Mouse (Mus musculus) heart, adult 8-10 months (tissue): ENCODE data around the gene Etfbkmt. TPM values are rescaled to one million over a fixed set of nuclear protein-coding genes. Genes with fewer than 3 reads are reported as not detected.
"Not testable (repeated sequence)": the region's sequence is repeated elsewhere in the genome, so short reads cannot be mapped to it uniquely, and the experiment has no call there.

Experiments
- DNase-seq: peaks from one replicate; pipeline ENCODE4 v3.0.0; 2022; ENCODE audit warnings: low spot score
- total RNA-seq, 4 experiments: library from RNA; stranded (reverse); gene quantifications; 2 replicates each; pipeline ENCODE4 v1.2.4; 2022

Etfbkmt gene
- 10 to 100 TPM; 22.4 to 38.4 (median 26.6) TPM for total RNA-seq

DNA sequence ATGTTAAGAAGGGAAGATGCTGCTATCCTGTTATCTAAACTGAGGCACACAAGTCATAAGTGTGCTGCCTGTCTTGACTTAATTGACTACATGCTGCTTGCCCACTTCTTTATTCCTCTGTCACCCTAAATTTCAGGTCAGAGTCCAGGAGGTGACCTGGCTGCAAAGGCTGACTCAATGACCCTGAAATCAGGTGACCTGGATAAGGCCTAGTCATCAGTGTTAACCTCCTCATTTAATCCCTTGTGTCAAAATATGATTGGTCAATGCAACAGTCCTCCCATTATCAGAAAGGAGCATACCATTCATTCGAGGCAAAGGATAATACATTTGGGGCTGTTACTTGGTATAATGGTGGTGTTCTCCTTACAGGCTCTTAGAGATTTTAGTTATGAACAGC lies at the start of gene Etfbkmt:
Gene Etfbkmt, plus strand, starts transcription at position 379 of the 400 bp plus-strand sequence.
- no peak for DNase-seq

DNA sequence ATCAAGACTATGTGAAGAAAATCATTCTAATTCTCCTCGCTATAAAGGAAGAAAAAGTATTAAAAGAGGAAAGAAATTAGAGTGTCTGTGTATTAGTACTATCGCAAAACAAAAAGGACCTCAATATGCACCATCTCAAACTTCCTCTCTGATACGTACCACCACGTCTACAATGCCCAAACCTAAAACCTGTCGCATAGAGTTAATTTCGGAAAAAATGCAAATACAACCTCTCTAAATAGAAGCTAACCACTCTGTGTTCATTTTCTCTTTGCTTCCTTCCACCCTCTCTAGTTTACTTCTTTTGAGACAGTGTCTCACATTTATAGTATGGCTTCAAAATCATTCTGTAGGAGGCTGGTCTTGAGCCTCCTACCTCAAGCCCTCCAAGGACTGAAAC lies 47.2 kb upstream of the Etfbkmt start:
- DNase-seq = no peak

DNA sequence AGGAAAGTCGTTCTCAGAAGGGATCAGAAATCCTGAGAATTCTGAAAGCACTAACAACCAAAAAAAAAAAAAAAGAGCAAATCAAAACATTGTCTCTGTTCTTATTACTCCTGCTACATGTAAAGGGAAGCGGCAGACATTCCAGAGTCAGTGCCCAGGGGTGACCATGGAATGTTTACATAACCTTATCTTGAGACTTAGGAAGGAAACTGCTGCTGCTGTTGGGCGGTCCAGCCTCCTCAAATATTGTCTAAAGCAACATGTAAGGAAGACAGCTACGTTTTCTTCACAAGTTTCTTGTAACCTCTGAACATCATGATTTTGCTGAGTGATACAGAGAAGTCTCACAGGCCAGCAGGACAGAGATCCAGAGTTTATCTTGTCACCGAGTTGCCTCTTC lies 46.2 kb upstream of the Etfbkmt start:
- peak; percentile 46 for DNase-seq

DNA sequence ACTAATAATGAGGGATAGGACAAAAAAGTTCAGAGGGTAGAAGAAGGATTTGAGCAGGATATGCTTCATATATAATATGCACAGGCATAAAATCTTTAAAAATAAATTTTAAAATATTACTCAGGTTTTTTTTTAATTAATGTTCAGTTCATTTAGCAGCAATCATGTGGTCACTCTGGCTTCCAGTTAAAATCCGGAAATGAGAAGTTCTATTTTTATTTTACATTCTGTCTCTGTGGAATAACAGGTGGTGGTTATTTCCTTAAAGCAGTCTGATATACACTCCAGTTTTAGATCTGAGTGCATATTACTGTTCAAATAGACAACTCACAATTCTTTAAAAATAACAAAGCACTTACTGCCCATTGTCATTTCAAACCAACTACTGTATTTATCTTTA lies 45.1 kb upstream of the Etfbkmt start:
- no peak for DNase-seq

DNA sequence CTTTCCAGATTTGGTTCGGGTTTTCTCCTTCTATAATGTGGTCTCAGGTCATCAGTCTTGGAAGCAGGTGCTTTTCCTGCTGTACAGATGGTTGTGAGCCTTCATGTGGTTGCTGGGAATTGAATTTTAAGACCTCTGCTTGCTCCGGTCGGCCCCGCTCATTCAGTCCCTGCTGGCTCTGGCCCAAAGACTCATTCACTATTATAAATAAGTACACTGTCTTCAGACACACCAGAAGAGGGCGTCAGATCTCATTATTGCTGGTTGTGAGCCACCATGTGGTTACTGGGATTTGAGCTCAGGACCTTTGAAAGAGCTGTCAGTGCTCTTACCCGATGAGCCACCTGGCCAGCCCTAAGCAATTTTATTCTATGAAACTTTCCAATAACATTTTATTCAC lies 44.3 kb upstream of the Etfbkmt start:
- DNase-seq = peak; percentile 24

DNA sequence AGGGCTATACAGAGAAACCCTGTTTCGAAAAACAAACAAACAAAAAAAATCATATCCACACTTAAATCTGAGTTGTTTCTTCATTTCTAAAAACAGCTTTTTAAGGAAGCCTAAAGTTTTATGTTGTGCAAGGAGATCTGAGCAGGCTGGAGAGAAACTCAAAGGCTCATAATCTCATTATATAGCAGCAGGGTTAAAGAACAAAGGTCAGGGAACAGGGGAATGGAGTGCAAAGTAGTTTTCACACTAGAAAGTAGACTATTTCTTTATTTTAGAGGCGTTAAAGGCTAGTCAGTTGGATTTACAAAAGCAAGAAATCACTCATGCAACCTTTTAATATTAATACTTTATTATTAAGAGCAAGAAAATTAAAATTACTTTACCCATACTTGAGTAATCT lies 43.4 kb upstream of the Etfbkmt start:
- DNase-seq = no peak

DNA sequence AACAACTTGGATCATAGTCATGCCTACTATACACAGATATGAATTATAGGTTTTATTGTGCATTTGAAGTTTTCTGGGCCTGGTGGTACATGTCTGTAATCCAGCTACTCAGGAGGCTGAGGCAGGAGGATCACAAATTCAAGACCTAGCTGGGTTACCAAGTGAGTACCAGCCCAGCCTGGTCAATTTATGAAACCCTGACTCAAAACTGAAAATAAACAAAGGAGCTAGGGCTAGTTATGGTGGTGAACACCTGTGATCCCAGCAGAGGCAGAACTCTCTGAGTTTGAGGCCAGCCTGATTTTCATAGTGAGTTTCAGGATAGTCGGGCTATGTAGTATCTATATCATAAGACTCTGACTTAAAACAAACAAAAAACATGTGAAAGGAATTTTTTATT lies 42.4 kb upstream of the Etfbkmt start:
- DNase-seq = no peak

DNA sequence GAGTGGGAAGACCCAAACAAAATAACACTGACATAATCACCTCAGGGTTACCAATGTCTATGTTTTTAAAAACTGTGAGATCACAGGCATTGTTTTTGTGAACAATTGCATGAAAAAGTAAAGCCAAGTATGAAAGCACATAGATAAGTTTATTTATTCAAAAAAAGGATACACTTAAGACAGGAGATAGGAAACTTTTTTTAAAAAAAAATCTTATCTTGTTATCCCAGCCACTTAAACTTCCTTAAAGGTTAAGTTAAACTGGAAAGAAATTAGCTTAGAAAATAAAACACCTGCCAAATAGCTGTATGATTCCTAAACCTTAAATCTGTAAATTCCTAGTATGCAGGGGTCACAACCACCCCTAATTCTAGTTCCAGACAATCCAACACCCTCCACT lies 40.7 kb upstream of the Etfbkmt start:
- DNase-seq = no peak

DNA sequence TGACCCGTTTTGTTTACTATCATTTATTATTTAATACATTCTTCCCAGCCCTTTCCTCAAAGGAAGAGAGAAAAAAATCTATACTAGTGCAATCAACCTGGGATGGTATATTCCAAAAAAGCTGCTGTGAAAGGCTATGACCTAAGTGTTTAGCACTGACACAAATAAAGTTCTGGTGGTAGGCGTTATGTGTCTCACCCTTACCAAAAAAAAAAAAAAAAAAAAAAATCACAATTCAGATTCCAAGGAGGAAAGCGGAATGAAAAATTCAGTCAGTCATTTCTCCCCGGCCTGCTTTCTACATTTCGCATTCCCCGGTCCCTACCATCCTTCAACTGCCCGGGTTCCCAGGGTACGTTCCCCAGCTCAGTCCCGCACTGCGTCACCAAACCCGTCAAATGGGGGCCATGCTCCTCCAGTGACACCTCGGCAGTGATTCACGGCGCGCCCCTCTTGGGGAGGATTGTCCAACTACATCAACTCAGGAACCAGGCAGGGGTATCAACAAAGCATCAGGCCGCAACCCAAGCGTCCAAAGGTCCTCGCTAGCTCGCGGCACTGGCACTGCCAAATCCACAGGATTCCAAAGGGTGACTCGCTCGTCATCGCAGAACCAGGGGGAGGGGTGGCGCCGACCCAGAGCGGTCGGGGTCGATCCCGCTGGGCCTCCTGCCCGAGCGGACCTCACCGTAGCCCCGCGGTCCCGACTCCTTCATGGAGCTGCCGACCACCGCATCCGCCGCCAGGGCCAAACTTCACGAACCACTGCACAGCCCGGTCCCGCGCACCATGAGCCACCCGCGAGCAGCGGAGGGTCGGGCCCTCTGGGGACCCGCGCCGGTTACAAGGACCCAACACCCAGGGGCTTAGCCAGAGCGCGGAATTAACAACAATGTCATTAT lies 39.2 kb upstream of the Etfbkmt start:
- peak; percentile 51 for DNase-seq

DNA sequence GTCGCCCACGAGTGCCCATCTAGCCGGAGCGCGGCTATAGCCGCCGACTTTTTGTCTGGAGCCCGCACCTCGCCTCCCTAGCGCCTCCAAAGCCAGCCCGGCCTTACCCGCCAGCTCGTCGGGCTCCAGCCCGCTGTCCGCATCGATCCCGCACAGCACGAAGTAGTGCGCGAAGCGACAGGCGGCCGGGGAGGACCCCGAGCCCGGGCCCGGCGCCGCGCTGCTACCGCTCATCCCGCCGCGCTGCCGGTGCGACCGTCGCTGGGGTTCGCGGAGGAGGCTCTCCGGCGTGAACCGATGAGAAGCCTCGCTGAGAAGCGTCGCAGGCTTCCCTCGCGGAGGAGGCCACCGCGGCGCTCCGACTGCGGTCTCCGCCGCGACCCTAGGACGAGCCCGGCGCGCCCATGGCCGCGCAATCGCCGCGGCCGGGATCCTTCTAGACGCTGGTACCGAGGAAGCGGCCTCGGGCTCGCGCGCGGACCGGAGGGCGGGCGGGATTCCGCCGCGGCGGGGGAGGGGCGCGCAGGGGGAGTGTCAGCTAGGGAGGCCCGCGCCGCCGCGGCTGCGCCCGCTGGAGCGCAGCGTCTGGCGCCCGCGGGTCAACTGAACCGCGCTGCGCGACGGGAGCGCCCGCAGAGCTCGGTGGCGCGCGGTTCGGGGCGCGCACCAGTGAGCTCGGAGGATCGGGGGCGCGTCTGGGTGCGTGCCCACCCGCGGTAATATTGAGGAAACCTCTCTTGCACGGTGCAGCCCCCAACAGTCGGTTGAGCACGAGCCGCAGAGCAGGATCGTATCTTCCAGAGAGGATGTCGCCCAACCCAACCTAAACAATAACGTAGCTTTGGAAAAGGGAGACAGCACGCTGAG lies 38.3 kb upstream of the Etfbkmt start, which contains the start of gene Dennd5b:
Gene Dennd5b, minus strand, starts transcription at position 605 of the 867 bp plus-strand sequence.
- DNase-seq = peak; percentile 84

DNA sequence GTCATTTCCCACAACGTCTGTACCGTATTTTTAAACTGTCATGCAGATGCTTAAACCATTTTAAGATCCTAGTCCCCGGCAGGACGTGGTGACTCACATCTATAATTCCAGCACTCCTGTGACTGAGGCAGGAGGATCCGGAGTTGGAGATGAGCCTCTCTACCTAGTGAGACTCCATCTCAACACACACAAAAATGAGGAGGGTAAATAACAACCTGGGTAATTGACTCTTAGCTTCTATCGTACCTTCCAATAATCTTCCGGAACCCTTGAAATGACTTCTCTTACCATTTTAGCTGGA lies 37.8 kb upstream of the Etfbkmt start:
- DNase-seq = no peak

DNA sequence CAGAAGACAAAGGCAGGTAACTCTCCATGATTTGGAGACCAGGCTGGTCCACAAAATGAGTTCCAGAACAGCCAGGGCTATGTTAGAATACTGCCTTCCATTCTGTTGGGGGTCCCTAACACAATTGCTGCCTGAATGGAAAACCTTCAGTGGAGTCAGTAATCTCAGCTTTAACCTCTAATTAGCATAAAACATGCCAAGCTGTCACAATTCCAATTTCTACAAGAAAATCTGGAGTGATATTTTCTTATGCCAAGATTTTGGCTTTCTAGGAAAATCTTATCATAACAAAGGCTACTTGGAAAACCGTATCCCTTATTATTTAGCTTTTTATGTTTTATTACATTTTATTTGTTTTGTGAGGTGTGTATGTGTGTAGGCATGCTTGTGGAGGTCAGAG lies 36.2 kb upstream of the Etfbkmt start:
- no peak for DNase-seq

DNA sequence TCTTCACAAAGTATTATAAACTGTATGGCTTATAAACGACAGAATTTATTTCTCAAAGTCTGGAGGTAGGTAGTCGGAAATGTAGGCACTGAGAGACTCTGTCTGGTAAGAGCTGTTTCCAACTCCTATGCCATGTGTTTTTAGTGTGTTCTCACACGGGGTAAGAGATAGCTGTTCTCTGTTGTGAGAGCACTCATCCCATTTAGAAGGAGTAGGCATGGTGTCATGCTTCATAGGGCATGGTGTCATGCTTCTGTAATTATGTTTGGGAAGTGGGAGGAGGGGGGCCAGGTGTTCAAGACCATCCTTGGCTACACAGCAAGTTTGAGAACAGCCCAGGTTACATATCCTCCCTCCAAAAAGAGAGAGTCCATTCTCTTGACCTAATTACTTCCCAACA lies 32.0 kb upstream of the Etfbkmt start:
- no peak for DNase-seq

DNA sequence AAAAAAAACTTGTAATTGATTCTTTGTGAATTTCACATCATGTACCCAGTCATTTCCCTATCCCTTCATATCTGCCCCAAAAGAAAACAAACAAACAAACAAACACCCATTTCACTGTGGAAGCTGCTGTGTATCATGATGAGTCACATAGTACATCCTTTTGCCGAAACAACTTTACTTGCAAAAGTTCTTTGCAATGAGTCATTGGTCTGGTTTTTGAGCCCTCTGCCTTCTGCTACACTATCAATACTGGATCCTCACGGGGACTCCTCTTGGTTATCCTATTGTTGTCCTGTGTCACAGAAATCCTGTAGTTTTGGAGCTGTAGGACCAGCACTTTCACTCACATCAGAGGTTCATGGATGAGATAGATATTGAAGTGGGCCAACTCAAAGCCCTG lies 30.7 kb upstream of the Etfbkmt start:
- DNase-seq = no peak

DNA sequence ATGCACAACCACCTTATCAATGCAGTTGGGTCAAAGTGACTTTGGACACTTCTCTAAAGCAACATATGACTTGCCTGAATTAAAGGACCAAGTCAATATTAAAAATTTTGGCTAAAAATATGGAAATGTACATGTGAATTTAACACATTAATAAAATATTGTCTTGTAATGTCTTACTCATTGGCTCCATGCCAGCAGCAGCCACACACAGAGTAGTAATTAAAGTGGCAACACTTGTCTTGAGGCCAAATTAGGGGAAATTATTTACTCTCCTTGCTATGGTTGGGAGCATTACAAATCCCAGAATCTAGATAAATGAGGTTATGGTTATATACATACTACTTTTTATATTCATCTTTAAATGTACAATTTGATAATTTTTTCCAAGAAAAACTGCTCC lies 22.7 kb upstream of the Etfbkmt start:
- no peak for DNase-seq

DNA sequence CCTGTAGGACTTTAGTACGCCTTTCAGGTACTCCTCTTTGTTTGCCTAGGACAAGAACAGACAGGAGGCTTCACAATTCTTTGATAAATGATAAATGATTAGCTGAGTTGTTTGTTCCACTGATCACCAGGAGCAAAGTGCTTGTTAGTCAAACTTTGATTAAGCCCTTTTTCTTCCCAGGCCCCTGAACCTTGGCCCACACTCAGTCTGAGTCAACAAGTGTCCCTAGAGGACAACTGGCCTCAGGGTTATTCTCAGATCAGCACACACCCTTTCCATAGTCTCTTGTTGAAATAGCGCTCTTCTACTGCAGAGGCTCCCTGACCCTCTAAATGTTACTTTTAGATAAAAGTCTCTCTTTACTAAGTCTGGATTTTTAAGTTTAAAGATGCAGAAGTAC lies 20.7 kb upstream of the Etfbkmt start:
- peak; percentile 73 for DNase-seq

DNA sequence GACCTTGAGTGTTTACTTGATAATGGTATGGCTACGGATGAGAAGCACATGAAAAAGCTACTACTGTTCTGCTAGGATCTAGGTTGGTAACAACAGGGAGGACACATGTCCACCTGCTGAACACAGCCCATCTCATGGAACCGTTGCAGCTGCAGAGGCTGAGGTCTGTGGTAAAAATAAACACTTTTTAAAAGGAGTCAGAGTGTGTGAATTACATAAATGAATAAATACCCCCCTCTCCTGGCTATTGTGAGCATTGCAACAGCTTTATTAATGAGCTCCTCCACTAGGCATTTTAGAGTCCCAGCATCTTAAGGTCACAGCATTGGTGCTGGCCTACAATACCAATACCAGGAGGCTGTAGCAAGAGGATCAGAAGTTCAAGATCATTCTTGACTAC lies 19.8 kb upstream of the Etfbkmt start:
- DNase-seq = peak; percentile 86

DNA sequence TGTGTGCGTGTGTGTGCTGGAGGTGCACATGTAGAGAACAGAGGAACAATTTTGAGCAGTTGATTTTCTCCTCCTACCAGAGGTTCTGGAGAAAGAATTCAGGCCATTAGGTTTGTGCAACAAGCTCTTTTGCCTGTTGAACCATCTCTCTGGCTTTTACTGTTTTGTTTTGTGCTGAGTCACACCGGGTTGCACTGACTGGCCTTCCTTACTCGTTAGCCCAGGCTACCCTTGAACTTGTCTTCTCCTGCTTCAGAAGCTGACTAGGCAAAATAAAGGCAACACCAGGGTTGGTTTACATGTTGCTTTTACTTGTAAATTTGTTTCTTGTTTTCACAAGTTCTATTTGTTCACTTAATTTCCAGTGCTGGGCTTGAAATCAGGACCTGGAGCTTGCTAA lies 16.6 kb upstream of the Etfbkmt start:
- DNase-seq = no peak

DNA sequence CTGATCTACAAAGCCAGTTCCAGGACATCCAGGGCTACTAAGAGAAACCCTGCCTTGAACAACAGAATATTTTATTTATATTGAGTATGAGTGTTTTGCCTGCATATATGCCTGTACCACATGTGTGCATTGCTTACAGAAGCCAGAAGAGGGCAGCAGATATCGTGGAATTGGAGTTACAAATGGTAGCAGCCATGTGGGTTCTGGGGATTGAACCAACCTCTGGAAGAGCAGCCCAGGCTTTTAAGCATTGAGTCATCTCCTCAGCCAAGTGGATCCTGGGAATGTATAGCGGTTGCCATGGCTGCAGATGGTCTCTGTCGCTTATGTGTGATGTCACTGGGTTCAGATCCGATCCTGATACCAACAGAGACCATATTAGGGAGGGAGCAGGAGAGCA lies 13.0 kb upstream of the Etfbkmt start:
- peak; percentile 53 for DNase-seq

DNA sequence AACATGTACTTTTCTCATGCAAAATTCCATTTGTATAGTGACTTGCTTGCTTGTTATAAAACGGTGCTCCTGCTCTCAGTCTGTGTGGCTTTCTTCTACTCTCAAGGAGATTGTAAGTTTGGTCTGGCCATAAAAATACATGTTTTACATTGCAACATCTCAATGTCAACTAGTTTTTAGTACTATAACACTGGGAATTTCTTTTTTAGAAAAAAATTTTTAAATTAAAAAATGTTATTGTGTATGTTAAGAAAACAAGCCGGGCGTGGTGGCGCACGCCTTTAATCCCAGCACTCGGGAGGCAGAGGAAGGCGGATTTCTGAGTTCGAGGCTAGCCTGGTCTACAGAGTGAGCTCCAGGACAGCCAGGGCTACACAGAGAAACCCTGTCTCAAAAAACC lies 9.8 kb upstream of the Etfbkmt start, which contains the start of gene Gm10203:
Gene Gm10203, plus strand, starts transcription at position 301 of the 400 bp plus-strand sequence.
- DNase-seq = not testable (repeated sequence)

DNA sequence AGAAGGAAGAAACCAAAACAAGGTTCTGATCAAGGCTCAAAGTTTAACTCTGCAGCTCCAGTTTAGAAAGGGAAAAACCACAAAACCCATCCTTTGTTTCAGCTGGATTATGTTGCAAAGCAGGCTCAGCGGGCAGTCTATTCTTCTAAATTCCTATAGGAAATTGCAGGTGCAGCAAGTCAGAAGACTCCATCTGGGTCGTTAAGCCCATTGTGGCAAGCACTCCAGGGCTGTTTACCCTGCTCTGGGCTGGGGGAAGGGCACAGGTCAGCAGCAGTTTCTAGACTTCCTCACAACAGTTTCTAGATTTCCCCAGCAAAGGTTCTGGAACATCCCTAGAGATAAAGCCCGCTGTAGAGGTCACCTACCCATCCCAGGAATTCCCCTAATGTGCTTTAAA lies 8.5 kb upstream of the Etfbkmt start:
- no peak for DNase-seq

DNA sequence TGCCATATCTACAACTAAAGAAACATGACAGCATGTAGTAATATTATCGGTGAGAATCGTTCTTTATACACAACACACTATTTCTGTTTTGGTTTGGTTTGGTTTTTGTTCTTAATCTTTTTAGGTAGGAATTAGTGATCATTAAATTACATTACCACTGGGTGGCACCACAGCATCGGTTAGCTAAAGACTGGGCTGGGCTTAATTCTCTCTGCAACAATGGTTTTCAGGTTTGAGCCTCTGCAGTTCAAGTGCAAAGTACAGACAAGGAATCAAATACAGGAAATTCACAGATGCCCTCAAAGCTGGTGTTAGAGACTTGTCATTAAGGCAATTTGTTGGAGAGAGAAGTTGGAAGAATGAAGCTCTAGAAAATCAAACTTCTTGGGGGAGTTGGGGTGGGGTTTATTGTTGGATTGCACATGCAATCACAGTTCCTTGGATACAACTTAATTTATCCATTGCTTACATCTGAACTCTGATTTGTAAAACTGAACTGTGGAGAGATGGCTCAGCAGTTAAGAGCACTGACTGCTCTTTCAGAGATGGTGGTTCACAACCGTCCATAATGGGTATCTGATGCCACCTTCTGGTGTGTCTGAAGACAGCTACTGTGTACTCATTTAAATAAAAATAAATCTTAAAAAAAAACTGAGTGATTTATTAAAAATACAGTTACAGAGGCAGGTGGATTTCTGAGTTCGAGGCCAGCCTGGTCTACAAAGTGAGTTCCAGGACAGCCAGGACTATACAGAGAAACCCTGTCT lies 7.2 kb upstream of the Etfbkmt start:
- DNase-seq = peak; percentile 39
